Mouse (Mus musculus): Measurements from ENCODE around the gene Olfr390. TPM values are rescaled to one million over a fixed set of nuclear protein-coding genes. Genes with fewer than 3 reads are reported as not detected.

The Olfr390 gene
- not detected in 2 replicates for polyA plus RNA-seq (2015; fragmentation: Nextera tagmentation; extraction: Ambion mirVana)

GRCm38 (mm10) chr11:73782664-73783063, at the start of gene Olfr390:
Olfr390 (plus strand) TSS chr11:73782964.

GRCm38 (mm10) chr11:73780613-73781012, 2.2 kb upstream of the Olfr390 start, which contains the start of gene Olfr389:
Olfr389 (minus strand) TSS chr11:73780713.

GRCm38 (mm10) chr11:73802952-73803351, 20.2 kb downstream of the Olfr390 start, which contains the start of gene Olfr391-ps:
Olfr391-ps (minus strand) TSS chr11:73803052.

GRCm38 (mm10) chr11:73816949-73817348, 34.2 kb downstream of the Olfr390 start, which contains the start of gene Olfr392:
Olfr392 (minus strand) TSS chr11:73817049.

Other genes with a start within 250 kb of the Olfr390 start
- gene Olfr385, start 190.0 kb upstream of the Olfr390 start, polyA plus RNA-seq (2015; fragmentation: Nextera tagmentation; extraction: Ambion mirVana) = not detected in 2 replicates
- not detected in 2 replicates for gene Olfr384, start 184.4 kb upstream of the Olfr390 start, polyA plus RNA-seq (2015; fragmentation: Nextera tagmentation; extraction: Ambion mirVana)
- not detected in 2 replicates for gene Zfp735, start 94.2 kb upstream of the Olfr390 start, polyA plus RNA-seq (2015; fragmentation: Nextera tagmentation; extraction: Ambion mirVana)
- not detected in 2 replicates for gene Olfr389, start 2.3 kb upstream of the Olfr390 start, polyA plus RNA-seq (2015; fragmentation: Nextera tagmentation; extraction: Ambion mirVana)
- gene Olfr391-ps, start 20.1 kb downstream of the Olfr390 start, polyA plus RNA-seq (2015; fragmentation: Nextera tagmentation; extraction: Ambion mirVana) = not detected in 2 replicates
- not detected in 2 replicates for gene Olfr392, start 34.1 kb downstream of the Olfr390 start, polyA plus RNA-seq (2015; fragmentation: Nextera tagmentation; extraction: Ambion mirVana)
- not detected in 2 replicates for gene Olfr393, start 68.5 kb downstream of the Olfr390 start, polyA plus RNA-seq (2015; fragmentation: Nextera tagmentation; extraction: Ambion mirVana)
- gene Olfr394, start 107.8 kb downstream of the Olfr390 start, polyA plus RNA-seq (2015; fragmentation: Nextera tagmentation; extraction: Ambion mirVana) = not detected in 2 replicates
- not detected in 2 replicates for gene Olfr395, start 126.3 kb downstream of the Olfr390 start, polyA plus RNA-seq (2015; fragmentation: Nextera tagmentation; extraction: Ambion mirVana)
- gene Olfr23, start 153.7 kb downstream of the Olfr390 start, polyA plus RNA-seq (2015; fragmentation: Nextera tagmentation; extraction: Ambion mirVana) = not detected in 2 replicates
- gene Olfr397, start 177.9 kb downstream of the Olfr390 start, polyA plus RNA-seq (2015; fragmentation: Nextera tagmentation; extraction: Ambion mirVana) = not detected in 2 replicates
- not detected in 2 replicates for gene Olfr398, start 207.4 kb downstream of the Olfr390 start, polyA plus RNA-seq (2015; fragmentation: Nextera tagmentation; extraction: Ambion mirVana)